Mouse (Mus musculus): Measurements from ENCODE around the gene Rnf44. TPM values are rescaled to one million over a fixed set of nuclear protein-coding genes. Genes with fewer than 3 reads are reported as not detected.

Rnf44 gene
- polyA plus RNA-seq, 1 experiment, result 601 TPM

DNA sequence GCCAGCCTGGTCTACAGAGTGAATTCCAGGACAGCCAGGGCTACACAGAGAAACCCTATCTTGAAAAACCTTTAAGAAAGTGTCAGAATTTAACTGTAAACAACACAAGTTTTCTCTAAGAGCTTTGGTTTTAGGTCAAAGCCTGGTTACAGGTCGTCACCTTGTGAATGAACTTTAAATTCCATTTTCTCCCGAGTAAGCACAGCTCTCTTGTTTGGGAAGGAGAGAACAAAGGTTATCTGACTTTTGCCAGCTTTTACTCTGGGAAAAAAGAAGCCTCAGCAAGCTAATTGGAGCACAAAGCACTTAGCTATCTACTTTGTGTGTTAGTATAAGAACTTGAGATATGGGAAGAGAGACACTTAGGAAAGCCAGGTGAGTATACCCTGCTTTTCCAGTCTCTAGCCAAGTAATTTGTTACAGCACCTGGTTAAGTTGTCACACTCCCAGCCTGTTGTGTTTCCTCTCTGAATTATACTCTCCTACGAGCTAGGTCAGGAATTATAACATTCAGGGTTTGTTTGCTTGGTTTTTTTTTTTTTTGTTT is 60.9 kb downstream of the Rnf44 start:
- Histone ChIP-seq H3K27ac (ENCODE audit: control insufficient read depth, insufficient read depth, low read length) (no peak overlapping the region), H3K27me3 (ENCODE audit: control insufficient read depth, insufficient read depth, low read length) (no peaks in the 10 kb centered on the region), H3K36me3 (ENCODE audit: control insufficient read depth, insufficient read depth, low read length) (peaks cover 9% of the 10 kb centered on the region), H3K4me3 (ENCODE audit: control insufficient read depth, insufficient read depth, low read length) (no peak overlapping the region), H3K4me1 (replicated peaks; ENCODE audit: control insufficient read depth, insufficient read depth, low read length) (no peaks in the 10 kb centered on the region)
- TF ChIP-seq POLR2A (IDR thresholded peaks at IDR 0.05; ENCODE audit: control insufficient read depth, extremely low read depth, insufficient read depth, low read length, poor library complexity) (no peak), CTCF (IDR thresholded peaks at IDR 0.05; ENCODE audit: borderline replicate concordance, control insufficient read depth, extremely low read depth, insufficient read depth, low read length, poor library complexity) (no peak)
- DNase-seq, result no peak
- WGBS, result 88% methylated on average over 3 of the region's 3 CpGs

Other genes with a start within 250 kb of the Rnf44 start
- 51.1 and 69.3 TPM in 2 replicates for gene Thoc3, start 225.1 kb downstream of the Rnf44 start, polyA plus RNA-seq (2012; rRNA removed)
- gene Simc1, start 190.1 kb downstream of the Rnf44 start, polyA plus RNA-seq (2012; rRNA removed), result 11.6 and 12.4 TPM in 2 replicates
- gene 4833439L19Rik, start 128.5 kb downstream of the Rnf44 start, polyA plus RNA-seq (2012; rRNA removed), result 104 and 105 TPM in 2 replicates
- 19.8 and 20.5 TPM in 2 replicates for gene Arl10, start 118.9 kb downstream of the Rnf44 start, polyA plus RNA-seq (2012; rRNA removed)
- gene Nop16, start 103.8 kb downstream of the Rnf44 start, polyA plus RNA-seq (2012; rRNA removed), result 8.6 and 8.7 TPM in 2 replicates
- 112 and 116 TPM in 2 replicates for gene Higd2a, start 103.7 kb downstream of the Rnf44 start, polyA plus RNA-seq (2012; rRNA removed)
- gene Cltb, start 82.6 kb downstream of the Rnf44 start, polyA plus RNA-seq (2012; rRNA removed), result 42.2 and 44.6 TPM in 2 replicates
- gene Faf2, start 72.1 kb downstream of the Rnf44 start, polyA plus RNA-seq (2012; rRNA removed), result 36.1 and 38.4 TPM in 2 replicates
- gene Cdhr2, start 7.6 kb upstream of the Rnf44 start, polyA plus RNA-seq (2012; rRNA removed), result 1.2 and 1.3 TPM in 2 replicates
- 0.18 and 0.19 TPM in 2 replicates for gene Gprin1, start 56.0 kb upstream of the Rnf44 start, polyA plus RNA-seq (2012; rRNA removed)
- gene Sncb, start 72.7 kb upstream of the Rnf44 start, polyA plus RNA-seq (2012; rRNA removed), result 0.53 and 1.6 TPM in 2 replicates
- not detected in 2 replicates for gene Eif4e1b, start 90.1 kb upstream of the Rnf44 start, polyA plus RNA-seq (2012; rRNA removed)
- 6.3 and 6.4 TPM in 2 replicates for gene Tspan17, start 95.5 kb upstream of the Rnf44 start, polyA plus RNA-seq (2012; rRNA removed)